Mouse (Mus musculus): ENCODE data around the gene Sned1. TPM values are rescaled to one million over a fixed set of nuclear protein-coding genes. Genes with fewer than 3 reads are reported as not detected.

Gene Sned1
- polyA plus RNA-seq, 1 experiment from 2014 or later: 48.9 TPM

DNA sequence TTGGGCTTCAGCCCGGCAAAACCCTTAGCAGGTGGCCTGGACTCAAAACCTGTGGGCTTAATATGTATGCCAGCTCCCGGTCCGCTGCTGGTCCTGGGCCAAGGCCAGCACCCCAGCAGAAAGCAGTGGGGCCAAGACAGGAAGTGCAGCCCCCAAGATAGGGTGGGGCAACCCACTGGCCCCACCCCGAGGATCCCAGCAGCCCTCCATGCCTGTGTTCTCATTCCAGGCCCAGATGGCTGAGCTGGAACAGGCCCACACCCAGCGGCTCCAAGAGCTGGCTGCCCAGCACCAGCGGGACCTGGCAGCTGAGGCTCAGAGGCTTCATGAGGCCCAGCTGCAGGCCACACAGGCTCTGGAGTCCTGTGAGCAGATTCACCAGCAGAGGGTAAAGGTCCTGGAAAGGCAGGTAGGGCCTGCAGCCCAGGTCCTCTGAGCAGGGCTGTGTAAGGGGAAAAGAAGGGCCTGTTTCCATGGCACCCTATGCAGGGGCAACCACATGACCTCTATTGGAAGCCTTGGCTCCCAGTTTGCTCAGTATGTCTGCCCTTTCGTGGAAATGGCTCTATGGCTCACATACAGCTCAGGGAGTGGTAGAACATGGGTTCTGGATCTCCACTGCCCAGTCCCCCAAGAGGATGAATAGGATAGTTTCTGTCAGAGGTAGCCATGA lies 8.2 kb upstream of the Sned1 start:
- ChIA-PET CTCF (no interaction called here), POLR2A (interaction anchor here (0.8 to 1.8 kb wide), 3 partner anchors 8 to 9 kb away, joined by 3 to 5 read pairs (median 4); partner anchors contain the start of gene Sned1)
- in situ Hi-C loops (cut with MboI; ENCODE audit: low pct_unique_long_range_greater_than_20kb): no loop called here
- no peaks in the 10 kb centered on the region for H3K27me3 ChIP-seq
- DNase-seq (ENCODE audit: low read depth, low spot score): no peak
- no peak for TF ChIP-seq CTCF (IDR thresholded peaks at IDR 0.05)
- no peak for ATAC-seq

DNA sequence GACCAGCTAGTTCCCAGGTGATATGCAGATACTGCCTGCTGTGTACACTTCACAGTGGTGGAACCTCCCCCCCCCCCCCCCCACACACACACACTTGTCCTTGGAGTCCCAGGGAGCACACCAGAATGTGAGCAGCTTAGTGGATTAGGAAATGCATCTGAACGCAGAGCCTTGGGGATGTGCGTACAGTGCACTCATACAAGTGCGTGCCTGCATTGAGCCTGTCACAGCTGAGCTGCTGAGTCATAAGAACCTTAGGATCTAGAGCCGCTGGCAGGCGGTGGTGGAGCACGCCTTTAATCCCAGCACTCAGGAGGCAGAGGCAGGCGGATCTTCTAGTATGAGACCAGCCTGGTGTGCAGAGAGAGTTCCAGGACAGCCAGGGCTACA lies 7.7 kb upstream of the Sned1 start:
- ChIA-PET CTCF (no interaction called here), POLR2A (interaction anchor here (1.0 kb wide), 1 partner anchor 8 kb away, joined by 4 read pairs; the partner anchor contains the start of gene Sned1)
- TF ChIP-seq CTCF (IDR thresholded peaks at IDR 0.05): no peak
- no peak for ATAC-seq
- no peaks in the 10 kb centered on the region for H3K27me3 ChIP-seq
- in situ Hi-C loops (cut with MboI; ENCODE audit: low pct_unique_long_range_greater_than_20kb): no loop called here
- DNase-seq (ENCODE audit: low read depth, low spot score): no peak

DNA sequence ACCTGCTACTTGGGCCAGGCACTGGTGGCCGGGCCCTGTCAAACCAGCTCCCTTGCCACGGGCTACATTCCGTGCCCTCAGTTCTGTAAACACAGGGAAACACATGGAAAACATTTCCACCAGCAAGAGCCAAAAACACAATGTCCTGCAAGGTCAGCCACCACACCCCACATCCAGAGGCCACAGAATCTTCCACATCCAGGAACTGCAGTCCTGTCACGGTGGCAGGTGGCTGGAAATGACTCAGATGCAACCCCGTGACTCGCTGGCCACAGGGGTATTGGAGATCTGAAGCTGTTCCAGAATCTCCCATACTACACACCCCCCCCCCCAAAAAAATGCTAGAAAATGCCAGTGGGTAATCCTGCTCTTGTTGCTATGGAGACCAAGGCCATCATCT lies 6.4 kb upstream of the Sned1 start:
- ChIA-PET CTCF (interaction anchor here (1.9 kb wide), 1 partner anchor 15 kb away, joined by 6 read pairs; no protein-coding TSS in a partner anchor), POLR2A (no interaction called here)
- no peak for DNase-seq (ENCODE audit: low read depth, low spot score)
- ATAC-seq: peak; percentile 38
- TF ChIP-seq CTCF (IDR thresholded peaks at IDR 0.05): no peak
- in situ Hi-C loops (cut with MboI; ENCODE audit: low pct_unique_long_range_greater_than_20kb): no loop called here
- H3K27me3 ChIP-seq: no peaks in the 10 kb centered on the region

DNA sequence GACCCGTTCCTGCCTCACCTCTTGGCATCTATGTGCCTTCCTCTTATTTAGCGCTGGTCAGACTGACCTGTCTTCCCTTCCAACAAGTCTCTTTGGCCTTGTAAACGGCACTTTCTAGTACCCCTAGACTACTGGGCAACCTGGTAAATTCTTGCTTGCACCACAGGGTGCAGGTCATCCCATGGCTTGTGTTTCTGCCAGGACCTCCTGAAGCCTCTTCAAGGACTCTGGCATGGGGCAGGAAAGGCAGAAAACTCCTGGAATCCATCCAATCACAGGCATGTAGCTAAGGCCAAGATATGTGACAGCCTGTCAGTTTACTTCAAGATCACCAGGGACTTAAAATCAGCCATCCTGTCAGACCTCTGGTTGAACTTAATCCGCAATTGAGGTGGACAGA lies 6.0 kb upstream of the Sned1 start:
- in situ Hi-C loops (cut with MboI; ENCODE audit: low pct_unique_long_range_greater_than_20kb): no loop called here
- peak; percentile 49 for ATAC-seq
- CTCF ChIA-PET: interaction anchor here (1.9 kb wide), 1 partner anchor 15 kb away, joined by 6 read pairs; no protein-coding TSS in a partner anchor

DNA sequence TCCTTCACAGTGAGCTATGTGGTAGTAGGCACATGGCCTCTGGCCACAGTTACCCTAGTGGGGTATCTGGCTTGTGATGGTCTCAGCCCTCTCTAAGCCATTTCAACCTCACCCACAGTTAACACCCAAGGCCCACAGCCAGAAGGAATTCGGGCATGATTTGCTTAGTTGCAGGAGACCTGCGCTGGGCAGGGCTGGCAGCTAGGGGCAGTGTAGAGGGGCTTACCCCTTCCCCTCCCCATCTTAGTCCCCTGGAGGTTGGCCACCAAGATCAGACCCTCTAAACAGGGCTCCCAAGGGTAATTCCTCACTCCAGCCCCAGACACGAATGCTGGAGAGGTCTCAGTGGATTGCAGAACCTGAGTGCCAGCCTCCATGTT lies 894 bp downstream of the Sned1 start:
- no peak for TF ChIP-seq CTCF (IDR thresholded peaks at IDR 0.05)
- ChIA-PET POLR2A (interaction anchor here (0.7 to 1.9 kb wide), 4 partner anchors 9 to 58 kb away, joined by 3 to 5 read pairs (median 4); no protein-coding TSS in a partner anchor), CTCF (interaction anchor here (0.9 to 2.4 kb wide), 4 partner anchors 9 to 63 kb away, joined by 3 to 8 read pairs (median 5); no protein-coding TSS in a partner anchor)
- no peaks in the 10 kb centered on the region for H3K27me3 ChIP-seq
- ATAC-seq: peak; percentile 4
- in situ Hi-C loops (cut with MboI; ENCODE audit: low pct_unique_long_range_greater_than_20kb): no loop called here
- DNase-seq (ENCODE audit: low read depth, low spot score): no peak

More for the DNA sequence above, 6.0 kb upstream of the Sned1 start:
- no peak for TF ChIP-seq CTCF (IDR thresholded peaks at IDR 0.05)
- no peaks in the 10 kb centered on the region for H3K27me3 ChIP-seq
- DNase-seq (ENCODE audit: low read depth, low spot score): no peak
- POLR2A ChIA-PET: no interaction called here

DNA sequence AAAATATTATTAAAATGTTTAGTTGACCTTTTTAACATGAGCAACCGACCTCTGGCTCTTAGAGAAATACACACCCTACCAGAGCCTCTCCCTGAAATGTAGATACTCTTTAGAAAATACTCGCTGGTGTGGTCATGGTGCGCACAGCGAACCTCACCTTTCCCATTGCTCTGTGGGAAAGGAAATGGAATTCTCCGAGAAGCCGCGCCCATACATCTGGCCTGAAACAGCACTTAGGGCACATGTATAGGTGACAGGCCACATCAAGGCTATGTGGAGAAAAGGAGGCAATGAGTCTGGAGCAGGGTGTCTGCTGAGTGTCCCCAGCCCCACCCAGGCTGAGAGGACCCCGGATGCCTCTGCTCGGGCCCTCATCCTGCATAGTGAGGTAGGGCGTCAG lies 2.0 kb downstream of the Sned1 start:
- ATAC-seq (no peak), DNase-seq (ENCODE audit: low read depth, low spot score) (no peak)
- ChIA-PET POLR2A (no interaction called here), CTCF (interaction anchor here (0.9 to 2.4 kb wide), 3 partner anchors 8 to 63 kb away, joined by 3 to 8 read pairs (median 7); no protein-coding TSS in a partner anchor)
- no peak for TF ChIP-seq CTCF (IDR thresholded peaks at IDR 0.05)
- no peaks in the 10 kb centered on the region for H3K27me3 ChIP-seq
- in situ Hi-C loops (cut with MboI; ENCODE audit: low pct_unique_long_range_greater_than_20kb): no loop called here

DNA sequence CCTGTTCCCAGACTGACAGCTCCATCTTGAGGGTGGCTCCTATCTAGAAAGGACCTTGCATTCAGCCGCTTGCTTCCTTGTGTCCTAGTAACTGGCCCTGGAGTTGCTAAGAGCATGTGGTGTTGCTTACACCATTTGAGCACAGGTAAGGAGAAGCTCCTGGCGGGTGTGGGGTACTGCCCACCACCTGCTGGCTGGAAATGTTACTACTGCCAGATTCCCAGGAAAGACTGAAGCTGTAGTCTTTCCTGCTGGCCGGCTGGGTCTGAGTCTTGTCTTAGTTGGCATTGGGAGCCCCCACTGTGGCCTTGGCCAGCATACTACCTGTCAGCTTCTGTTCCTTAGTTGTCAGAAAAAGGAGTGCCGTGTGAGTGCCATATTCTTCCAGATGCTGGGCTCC lies 2.6 kb downstream of the Sned1 start:
- no peak for DNase-seq (ENCODE audit: low read depth, low spot score)
- ATAC-seq: no peak
- ChIA-PET CTCF (interaction anchor here (0.9 to 2.4 kb wide), 3 partner anchors 7 to 63 kb away, joined by 3 to 8 read pairs (median 7); no protein-coding TSS in a partner anchor), POLR2A (no interaction called here)
- in situ Hi-C loops (cut with MboI; ENCODE audit: low pct_unique_long_range_greater_than_20kb): no loop called here
- no peak for TF ChIP-seq CTCF (IDR thresholded peaks at IDR 0.05)
- H3K27me3 ChIP-seq: no peaks in the 10 kb centered on the region

DNA sequence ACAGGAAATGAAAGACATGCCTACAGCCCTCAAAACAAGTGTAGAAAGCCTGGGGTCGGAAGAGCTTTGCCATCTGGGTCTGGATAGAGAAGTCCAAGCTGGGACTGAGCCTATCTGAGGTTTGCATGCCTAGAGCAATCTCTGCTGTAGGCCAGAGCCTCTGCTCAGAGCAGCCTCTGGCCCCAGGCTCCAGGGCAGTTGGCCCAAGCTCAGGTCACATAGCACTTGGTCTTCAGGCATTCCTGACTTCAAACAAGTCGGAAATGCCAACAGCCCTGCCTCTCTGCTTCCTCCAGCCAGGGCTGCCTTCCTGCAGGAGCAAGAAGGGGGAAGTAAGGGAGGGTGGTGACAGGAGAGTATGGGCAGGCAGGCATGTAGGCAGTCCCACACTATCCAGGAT lies 10.3 kb downstream of the Sned1 start:
- no peak for TF ChIP-seq CTCF (IDR thresholded peaks at IDR 0.05)
- ATAC-seq: peak; percentile 12
- in situ Hi-C loops (cut with MboI; ENCODE audit: low pct_unique_long_range_greater_than_20kb): no loop called here
- H3K27me3 ChIP-seq: no peaks in the 10 kb centered on the region
- CTCF ChIA-PET: interaction anchor here (1.3 to 1.6 kb wide), 2 partner anchors 9 to 70 kb away, joined by 3 to 8 read pairs; no protein-coding TSS in a partner anchor
- POLR2A ChIA-PET: no interaction called here
- DNase-seq (ENCODE audit: low read depth, low spot score): no peak

DNA sequence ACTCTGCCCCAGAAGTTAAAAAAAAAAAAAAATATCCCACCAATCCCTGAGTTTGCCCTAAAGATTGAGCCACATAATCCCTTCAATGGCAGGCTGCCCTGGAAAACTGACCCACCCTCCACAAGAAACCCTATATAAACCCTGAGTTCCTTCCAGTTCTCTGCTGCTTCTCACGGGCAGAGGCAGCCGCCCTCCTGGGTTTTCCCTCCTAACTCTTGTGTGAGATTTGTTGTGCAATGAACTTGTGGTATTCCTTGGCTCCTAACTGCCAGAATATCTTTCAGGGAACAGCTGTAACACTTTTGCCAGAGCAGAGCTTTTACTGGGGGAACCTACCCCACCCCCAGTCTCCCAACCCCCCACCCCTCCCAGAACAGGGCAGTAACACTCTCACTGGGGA lies 16.9 kb downstream of the Sned1 start:
- in situ Hi-C loops (cut with MboI; ENCODE audit: low pct_unique_long_range_greater_than_20kb): no loop called here
- TF ChIP-seq CTCF (IDR thresholded peaks at IDR 0.05): no peak
- no peaks in the 10 kb centered on the region for H3K27me3 ChIP-seq
- POLR2A ChIA-PET: interaction anchor here (0.7 to 1.3 kb wide), 2 partner anchors 17 to 44 kb away, joined by 4 to 8 read pairs; partner anchors contain the start of gene Sned1
- no peak for ATAC-seq
- CTCF ChIA-PET: no interaction called here
- DNase-seq (ENCODE audit: low read depth, low spot score): no peak

DNA sequence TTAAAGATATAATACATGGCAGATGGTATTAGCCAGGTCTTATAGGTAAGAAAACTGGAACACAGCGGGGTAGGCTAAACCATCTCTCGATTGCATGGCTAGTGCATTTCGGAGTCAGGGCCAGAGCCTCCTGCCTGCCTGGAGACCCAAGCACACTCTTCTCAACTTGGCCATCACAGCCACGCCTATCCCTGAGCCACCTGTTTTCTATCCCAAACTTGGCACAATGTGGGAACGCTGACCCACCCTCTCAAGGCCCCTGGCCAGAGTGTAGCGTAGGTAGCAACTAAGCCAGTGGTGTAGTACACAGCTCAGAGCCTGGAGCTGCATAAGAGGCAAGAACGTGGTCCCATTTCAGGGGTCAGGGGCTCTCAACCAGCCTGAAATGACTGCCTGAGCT lies 20.1 kb downstream of the Sned1 start:
- in situ Hi-C loops (cut with MboI; ENCODE audit: low pct_unique_long_range_greater_than_20kb): no loop called here

DNA sequence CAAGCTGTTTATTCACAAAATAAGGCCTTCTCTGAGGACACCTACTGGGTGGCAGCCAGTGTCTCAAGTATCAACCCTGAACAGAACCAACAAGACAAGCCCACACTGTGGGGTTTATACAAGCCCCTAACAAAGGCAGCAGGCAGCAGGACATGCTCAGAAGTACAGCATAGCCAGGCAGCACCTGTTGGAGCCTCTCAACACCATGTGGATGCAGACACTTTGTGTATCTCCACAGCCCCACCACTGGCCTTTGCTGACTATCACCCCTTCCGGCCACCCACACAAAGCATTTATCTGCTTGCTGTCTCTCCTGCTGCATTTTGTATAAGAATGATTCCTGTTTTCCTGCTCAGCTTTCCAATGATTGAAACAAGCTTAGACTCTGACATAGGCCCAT lies 21.9 kb downstream of the Sned1 start:
- POLR2A ChIA-PET: no interaction called here
- ATAC-seq: no peak
- in situ Hi-C loops (cut with MboI; ENCODE audit: low pct_unique_long_range_greater_than_20kb): no loop called here

More for the DNA sequence above, 20.1 kb downstream of the Sned1 start:
- ChIA-PET CTCF (no interaction called here), POLR2A (no interaction called here)
- DNase-seq (ENCODE audit: low read depth, low spot score) (no peak), ATAC-seq (no peak)
- TF ChIP-seq CTCF (IDR thresholded peaks at IDR 0.05): no peak
- no peaks in the 10 kb centered on the region for H3K27me3 ChIP-seq

More for the DNA sequence above, 21.9 kb downstream of the Sned1 start:
- H3K27me3 ChIP-seq: no peaks in the 10 kb centered on the region
- TF ChIP-seq CTCF (IDR thresholded peaks at IDR 0.05): no peak
- CTCF ChIA-PET: interaction anchor here (1.0 kb wide), 1 partner anchor 20 kb away, joined by 3 read pairs; no protein-coding TSS in a partner anchor
- DNase-seq (ENCODE audit: low read depth, low spot score): no peak
